24 mouse cellular contexts compared by ENCODE assay signal in the genomic region with DNA sequence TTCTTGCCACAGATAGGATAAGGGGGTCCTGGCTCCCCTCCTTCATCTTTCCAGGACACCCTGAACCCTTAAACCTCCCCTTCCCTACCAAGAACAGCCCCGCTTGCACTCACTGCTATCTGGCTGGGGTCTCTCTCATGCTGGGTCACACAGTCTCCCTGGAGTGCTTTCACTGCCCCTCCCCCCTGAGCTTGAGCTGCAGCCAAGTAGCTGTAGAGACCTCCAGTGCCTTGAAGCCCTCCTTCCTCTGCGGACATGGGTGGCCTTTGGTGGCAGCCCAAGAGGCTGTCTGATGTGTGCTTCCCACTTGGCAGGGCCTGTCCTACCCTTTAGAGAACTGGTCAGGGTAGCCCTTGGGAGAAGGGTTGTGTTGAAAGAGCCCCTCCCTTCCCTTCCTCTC. TPM values are rescaled to one million over a fixed set of nuclear protein-coding genes. Genes with fewer than 3 reads are reported as not detected.
DNase-seq lines count a peak whose midpoint lies in the region; ATAC-seq lines count a peak whose summit lies in the region.
"Had no signal": no experiment of that assay in that cellular context is flagged by ENCODE, and none has a peak within 500 bp of the region (broad histone marks: within the 10 kb centered on the region; RNA-seq: fewer than 3 reads in every experiment).

No protein-coding gene starts in this region.

- no peak overlapping the region for H3K9ac ChIP-seq in hindbrain, embryonic 16.5 days (ENCODE audit: low read depth, low read length)
- no peak overlapping the region for H3K9ac ChIP-seq in kidney, embryonic 14.5 days (ENCODE audit: low read depth, low read length)
- 0 out of 2 replicates have a peak overlapping the region, but pooled peaks have one; percentile 17 for H3K9ac ChIP-seq in neural tube, embryonic 12.5 days
- H3K9ac ChIP-seq in neural tube, embryonic 15.5 days (replicated peaks) = no peak overlapping the region
- H3K9ac ChIP-seq: embryonic facial prominence, embryonic 15.5 days; hindbrain, embryonic 12.5 days; limb, embryonic 13.5 days; liver, embryonic 12.5 days had no signal

- H3K4me3 ChIP-seq in hindbrain, embryonic 10.5 days = no peak overlapping the region
- no peak overlapping the region for H3K4me3 ChIP-seq in hindbrain, embryonic 16.5 days (ENCODE audit: low read length)
- no peak overlapping the region for H3K4me3 ChIP-seq in kidney, embryonic 14.5 days (ENCODE audit: low read length)
- no peak overlapping the region for H3K4me3 ChIP-seq in neural tube, embryonic 12.5 days
- no peak overlapping the region for H3K4me3 ChIP-seq in neural tube, embryonic 15.5 days (replicated peaks)
- H3K4me3 ChIP-seq: embryonic facial prominence, embryonic 15.5 days; gastrocnemius, adult 2 months; hindbrain, embryonic 12.5 days; limb, embryonic 13.5 days; liver, embryonic 12.5 days had no signal

- no peaks in the 10 kb centered on the region for H3K36me3 ChIP-seq in hindbrain, embryonic 10.5 days
- no peaks in the 10 kb centered on the region for H3K36me3 ChIP-seq in hindbrain, embryonic 16.5 days (ENCODE audit: control insufficient read depth, insufficient read depth, low read length)
- H3K36me3 ChIP-seq in kidney, embryonic 14.5 days (ENCODE audit: control insufficient read depth, insufficient read depth, low read length) = no peaks in the 10 kb centered on the region
- no peaks in the 10 kb centered on the region for H3K36me3 ChIP-seq in neural tube, embryonic 12.5 days
- H3K36me3 ChIP-seq in neural tube, embryonic 15.5 days = no peaks in the 10 kb centered on the region
- H3K36me3 ChIP-seq: embryonic facial prominence, embryonic 15.5 days; hindbrain, embryonic 12.5 days; limb, embryonic 13.5 days; liver, embryonic 12.5 days had no signal

- WGBS in hindbrain, embryonic 10.5 days = 42% methylated on average over 2 of the region's 2 CpGs
- 33% methylated on average over 2 of the region's 2 CpGs for WGBS in hindbrain, embryonic 16.5 days
- 44% methylated on average over 2 of the region's 2 CpGs for WGBS in kidney, embryonic 14.5 days
- 36% methylated on average over 2 of the region's 2 CpGs for WGBS in neural tube, embryonic 12.5 days
- 35% methylated on average over 2 of the region's 2 CpGs for WGBS in neural tube, embryonic 15.5 days

- peaks cover 56% of the 10 kb centered on the region for H3K27me3 ChIP-seq in hindbrain, embryonic 10.5 days (ENCODE audit: insufficient read depth, poor library complexity, severe bottlenecking)
- H3K27me3 ChIP-seq in hindbrain, embryonic 16.5 days (replicated peaks; ENCODE audit: control insufficient read depth, insufficient read depth, low read length) = no peaks in the 10 kb centered on the region
- H3K27me3 ChIP-seq in kidney, embryonic 14.5 days (ENCODE audit: control insufficient read depth, insufficient read depth, low read length) = peaks cover 1% of the 10 kb centered on the region; the same call in 1 of the 2 replicates
- H3K27me3 ChIP-seq in neural tube, embryonic 12.5 days (replicated peaks) = peaks cover 17% of the 10 kb centered on the region; the same call in 1 of the 2 replicates
- no peaks in the 10 kb centered on the region; the same call in 1 of the 2 replicates for H3K27me3 ChIP-seq in neural tube, embryonic 15.5 days (replicated peaks)

- H3K27ac ChIP-seq in hindbrain, embryonic 10.5 days = peak overlapping the region; percentile 6; the same call in 1 of the 2 replicates
- no peak overlapping the region for H3K27ac ChIP-seq in hindbrain, embryonic 16.5 days (ENCODE audit: low read depth, low read length)
- H3K27ac ChIP-seq in kidney, embryonic 14.5 days (ENCODE audit: low read depth, low read length) = no peak overlapping the region
- no peak overlapping the region for H3K27ac ChIP-seq in neural tube, embryonic 12.5 days
- no peak overlapping the region for H3K27ac ChIP-seq in neural tube, embryonic 15.5 days (replicated peaks)
- H3K27ac ChIP-seq: embryonic facial prominence, embryonic 15.5 days; gastrocnemius, adult 2 months; hindbrain, embryonic 12.5 days; kidney, postnatal 0 days; limb, embryonic 13.5 days; liver, embryonic 12.5 days had no signal

- H3K9me3 ChIP-seq in hindbrain, embryonic 10.5 days = no peaks in the 10 kb centered on the region
- no peaks in the 10 kb centered on the region for H3K9me3 ChIP-seq in hindbrain, embryonic 16.5 days (ENCODE audit: control insufficient read depth, low read length)
- no peaks in the 10 kb centered on the region for H3K9me3 ChIP-seq in kidney, embryonic 14.5 days (ENCODE audit: control insufficient read depth, low read length)
- H3K9me3 ChIP-seq in neural tube, embryonic 12.5 days = no peaks in the 10 kb centered on the region
- H3K9me3 ChIP-seq in neural tube, embryonic 15.5 days (replicated peaks) = no peaks in the 10 kb centered on the region
- H3K9me3 ChIP-seq: embryonic facial prominence, embryonic 15.5 days; hindbrain, embryonic 12.5 days; limb, embryonic 13.5 days; liver, embryonic 12.5 days had no signal

- no peak overlapping the region for H3K4me2 ChIP-seq in hindbrain, embryonic 16.5 days (ENCODE audit: low read length)
- H3K4me2 ChIP-seq in kidney, embryonic 14.5 days (replicated peaks; ENCODE audit: low read depth, low read length) = no peak overlapping the region
- H3K4me2 ChIP-seq in neural tube, embryonic 12.5 days (replicated peaks) = no peak overlapping the region
- H3K4me2 ChIP-seq in neural tube, embryonic 15.5 days = no peak overlapping the region
- H3K4me2 ChIP-seq: embryonic facial prominence, embryonic 15.5 days; heart, embryonic 11.5 days; hindbrain, embryonic 12.5 days; limb, embryonic 13.5 days; liver, embryonic 12.5 days; midbrain, embryonic 11.5 days had no signal

- no peak for ATAC-seq in hindbrain, embryonic 16.5 days
- no peak for ATAC-seq in kidney, embryonic 14.5 days (ENCODE audit: low FRiP score, low TSS enrichment)
- ATAC-seq in neural tube, embryonic 12.5 days (ENCODE audit: low FRiP score, low read depth) = no peak
- ATAC-seq in neural tube, embryonic 15.5 days (ENCODE audit: low FRiP score) = no peak
- ATAC-seq: liver, embryonic 12.5 days had no signal

- peaks cover 41% of the 10 kb centered on the region for H3K4me1 ChIP-seq in hindbrain, embryonic 10.5 days (replicated peaks)
- H3K4me1 ChIP-seq in hindbrain, embryonic 16.5 days (ENCODE audit: control insufficient read depth, insufficient read depth, low read depth, low read length) = peaks cover 25% of the 10 kb centered on the region
- H3K4me1 ChIP-seq in kidney, embryonic 14.5 days (ENCODE audit: control insufficient read depth, insufficient read depth, low read length) = peaks cover 13% of the 10 kb centered on the region; the same call in 1 of the 2 replicates
- peaks cover 28% of the 10 kb centered on the region for H3K4me1 ChIP-seq in neural tube, embryonic 12.5 days
- peaks cover 38% of the 10 kb centered on the region for H3K4me1 ChIP-seq in neural tube, embryonic 15.5 days

- DNase-seq in adrenal gland, postnatal 10 days = peak; percentile 7
- DNase-seq in adrenal gland, postnatal 4 days (ENCODE audit: low spot score in 2 of 2) = no peak
- no peak for DNase-seq in hindbrain, embryonic 10.5 days (ENCODE audit: low spot score)
- DNase-seq in kidney, postnatal 4 days = peak; percentile 57 to 64
- DNase-seq: adrenal gland, postnatal 14 days; cerebellum, adult 9-10 months; gastrocnemius, adult 2 months; heart, postnatal 14 days; lung, adult 18-20 months; right cerebral cortex, adult 18-20 months; right cerebral cortex, postnatal 4 days; thymus, adult 18-20 months; thymus, postnatal 36 days had no signal

RNA-seq across cellular contexts. Expression of gene Nfam1, which starts 7.0 kb away (rescaled TPM):
- total RNA-seq in adrenal gland, postnatal 10 days (2021) = 1 to 10 TPM; 3.2 to 4.5 TPM
- total RNA-seq in adrenal gland, postnatal 4 days (2021) = 1 to 10 TPM; 3.2 to 4.7 TPM
- 2.8 and 3.6 TPM in 2 replicates for polyA plus RNA-seq in hindbrain, embryonic 10.5 days (2016; fragmentation: Nextera tagmentation; extraction: Ambion mirVana)
- 2.2 and 2.5 TPM in 2 replicates for polyA plus RNA-seq in hindbrain, embryonic 16.5 days (2015; fragmentation: Nextera tagmentation; extraction: Ambion mirVana)
- polyA plus RNA-seq in kidney, embryonic 14.5 days (2014; fragmentation: Nextera tagmentation; extraction: Ambion mirVana) = 2.0 and 3.4 TPM in 2 replicates
- polyA plus RNA-seq in neural tube, embryonic 12.5 days (2016; fragmentation: Nextera tagmentation; extraction: Ambion mirVana) = 2.4 and 2.9 TPM in 2 replicates
- polyA plus RNA-seq in neural tube, embryonic 15.5 days (2015; fragmentation: Nextera tagmentation; extraction: Ambion mirVana) = 1.7 and 2.5 TPM in 2 replicates

RNA-seq across cellular contexts. Expression of gene Serhl, which starts 49.1 kb away (rescaled TPM):
- total RNA-seq in adrenal gland, postnatal 10 days (2021) = 10 to 100 TPM; 71.2 to 89.2 TPM
- 10 to 100 TPM; 71.4 to 76.7 TPM for total RNA-seq in adrenal gland, postnatal 4 days (2021)
- polyA plus RNA-seq in hindbrain, embryonic 10.5 days (2016; fragmentation: Nextera tagmentation; extraction: Ambion mirVana) = 57.1 and 58.9 TPM in 2 replicates
- polyA plus RNA-seq in hindbrain, embryonic 16.5 days (2015; fragmentation: Nextera tagmentation; extraction: Ambion mirVana) = 34.2 and 36.4 TPM in 2 replicates
- polyA plus RNA-seq in kidney, embryonic 14.5 days (2014; fragmentation: Nextera tagmentation; extraction: Ambion mirVana) = 52.7 and 54.5 TPM in 2 replicates
- polyA plus RNA-seq in neural tube, embryonic 12.5 days (2016; fragmentation: Nextera tagmentation; extraction: Ambion mirVana) = 40.0 and 42.1 TPM in 2 replicates
- polyA plus RNA-seq in neural tube, embryonic 15.5 days (2015; fragmentation: Nextera tagmentation; extraction: Ambion mirVana) = 30.9 and 42.9 TPM in 2 replicates

RNA-seq across cellular contexts. Expression of gene Tcf20, which starts 52.5 kb away (rescaled TPM):
- total RNA-seq in adrenal gland, postnatal 10 days (2021) = 10 to 100 TPM; 70.8 to 71.5 TPM
- total RNA-seq in adrenal gland, postnatal 4 days (2021) = 10 to 100 TPM; 85.4 to 98.1 TPM
- polyA plus RNA-seq in hindbrain, embryonic 10.5 days (2016; fragmentation: Nextera tagmentation; extraction: Ambion mirVana) = 6.7 and 6.9 TPM in 2 replicates
- polyA plus RNA-seq in hindbrain, embryonic 16.5 days (2015; fragmentation: Nextera tagmentation; extraction: Ambion mirVana) = 9.3 TPM in 2 replicates
- polyA plus RNA-seq in kidney, embryonic 14.5 days (2014; fragmentation: Nextera tagmentation; extraction: Ambion mirVana) = 7.1 and 11.6 TPM in 2 replicates
- 9.8 and 11.8 TPM in 2 replicates for polyA plus RNA-seq in neural tube, embryonic 12.5 days (2016; fragmentation: Nextera tagmentation; extraction: Ambion mirVana)
- 11.2 and 11.5 TPM in 2 replicates for polyA plus RNA-seq in neural tube, embryonic 15.5 days (2015; fragmentation: Nextera tagmentation; extraction: Ambion mirVana)

Comparison
In these comparisons a context has a peak if more than half of its experiments do, and no peak if none do; other contexts are left out.
1. DNase-seq: peak in adrenal gland, postnatal 10 days (single experiment) and kidney, postnatal 4 days (2 of 2); none in adrenal gland, postnatal 4 days (0 of 2) and hindbrain, embryonic 10.5 days (single experiment).